Mouse (Mus musculus) limb, embryonic 11.5 days (tissue): ENCODE measurements around the gene Stk25. TPM values are rescaled to one million over a fixed set of nuclear protein-coding genes. Genes with fewer than 3 reads are reported as not detected.

Source experiments
- ATAC-seq: fragments of 200-750 bp; cut with Nextera tagmentation; 2 replicates; pipeline ENCODE4 v1.8.0; 2017; ENCODE audit warnings: low read depth; ENCODE audit not compliant: insufficient number of reproducible peaks, low FRiP score, low TSS enrichment
- DNase-seq: peaks from one replicate; pipeline ENCODE4 v3.0.0-alpha.2; 2015; ENCODE audit warnings: low spot score
- H3K27ac ChIP-seq: fragments of 300-500 bp; sonication (generic); replicated peaks from 2 replicates; pipeline ENCODE4 v1.5.1; 2014; ENCODE audit warnings: low read depth, mild to moderate bottlenecking, low read length
- H3K27me3 ChIP-seq: fragments of 300-500 bp; sonication (generic); 2 replicates; pipeline ENCODE4 v1.6.1; 2014; ENCODE audit warnings: mild to moderate bottlenecking, low read length, mixed read lengths; ENCODE audit not compliant: control insufficient read depth, insufficient read depth
- H3K36me3 ChIP-seq: fragments of 300-500 bp; sonication (generic); 2 replicates; pipeline ENCODE4 v1.6.1; 2014; ENCODE audit warnings: mild to moderate bottlenecking, low read length, moderate library complexity, mixed read lengths; ENCODE audit not compliant: control insufficient read depth, insufficient read depth
- H3K4me1 ChIP-seq: fragments of 300-500 bp; sonication (generic); 2 replicates; pipeline ENCODE4 v1.6.1; 2014; ENCODE audit warnings: low read length, mixed read lengths; ENCODE audit not compliant: control insufficient read depth, insufficient read depth
- H3K4me2 ChIP-seq: fragments of 300-500 bp; sonication (generic); 2 replicates; pipeline ENCODE4 v1.6.1; 2014; ENCODE audit warnings: low read depth, mild to moderate bottlenecking, moderate library complexity; ENCODE audit not compliant: severe bottlenecking
- H3K4me3 ChIP-seq: fragments of 300-500 bp; sonication (generic); 2 replicates; pipeline ENCODE4 v1.5.1; 2014; ENCODE audit warnings: low read depth, low read length
- H3K9ac ChIP-seq: fragments of 300-500 bp; sonication (generic); 2 replicates; pipeline ENCODE4 v1.6.1; 2014; ENCODE audit warnings: mild to moderate bottlenecking, low read length
- H3K9me3 ChIP-seq: fragments of 300-500 bp; sonication (generic); 2 replicates; pipeline ENCODE4 v1.6.1; 2016; ENCODE audit warnings: low read length; ENCODE audit not compliant: control insufficient read depth
- WGBS: fragments of 180-500 bp; shearing (Covaris S2); extraction: QIAGEN DNeasy Blood & Tissue Kit; methylation state at CpG from one replicate; pipeline ENCODE4 v1.1.7; 2014; 5-methylcytosine and 5-hydroxymethylcytosine counted together
- polyA plus RNA-seq: library from polyadenylated mRNA; unstranded; fragments of >200 nt; fragmentation: Nextera tagmentation; extraction: Ambion mirVana; gene quantifications from 2 replicates; pipeline ENCODE4 v1.2.1, GENCODE M21; 2014

The Stk25 gene
- polyA plus RNA-seq, 1 experiment from 2014 or later: 182 TPM

DNA sequence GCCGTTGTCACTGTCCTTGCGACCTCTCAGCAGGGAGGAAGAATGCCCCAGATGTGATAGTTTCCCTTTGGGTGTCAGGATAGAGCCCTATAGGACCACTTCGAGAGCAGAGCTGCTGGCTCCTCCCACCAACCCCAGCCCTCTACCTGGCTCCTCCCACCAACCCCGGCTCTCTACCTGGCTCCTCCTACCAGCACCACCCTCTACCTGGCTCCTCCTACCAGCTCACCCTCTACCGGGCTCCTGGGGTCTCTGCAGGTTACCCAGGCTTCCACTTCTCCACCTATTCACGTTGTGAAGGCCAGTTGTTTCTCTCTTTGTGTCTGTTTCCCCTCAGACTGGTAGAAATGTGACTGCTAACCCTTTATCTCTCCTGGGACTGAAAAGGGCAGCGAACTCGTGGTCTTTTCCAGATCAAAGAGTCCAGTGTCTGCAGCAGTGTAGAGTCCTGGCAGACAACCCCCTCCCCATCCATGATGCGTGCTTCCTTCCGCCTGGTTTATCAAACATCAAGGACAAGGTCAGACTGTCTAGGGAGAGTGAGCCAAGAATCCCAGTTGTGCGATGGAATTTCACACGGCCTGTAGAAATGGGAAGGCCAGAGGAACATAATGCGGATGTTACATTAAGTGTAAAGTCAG lies 9.4 kb upstream of the Stk25 start:
- DNase-seq (peak; percentile 41), ATAC-seq (0 out of 2 replicates have a peak, but pooled peaks have one; percentile 15)
- no peak overlapping the region for H3K4me2 ChIP-seq
- WGBS: 30% methylated on average over 13 of the region's 13 CpGs
- H3K9me3 ChIP-seq: no peaks in the 10 kb centered on the region
- H3K27me3 ChIP-seq: no peaks in the 10 kb centered on the region
- no peak overlapping the region for H3K4me3 ChIP-seq
- no peak overlapping the region for H3K27ac ChIP-seq
- H3K9ac ChIP-seq: no peak overlapping the region
- no peaks in the 10 kb centered on the region for H3K4me1 ChIP-seq
- no peaks in the 10 kb centered on the region for H3K36me3 ChIP-seq

DNA sequence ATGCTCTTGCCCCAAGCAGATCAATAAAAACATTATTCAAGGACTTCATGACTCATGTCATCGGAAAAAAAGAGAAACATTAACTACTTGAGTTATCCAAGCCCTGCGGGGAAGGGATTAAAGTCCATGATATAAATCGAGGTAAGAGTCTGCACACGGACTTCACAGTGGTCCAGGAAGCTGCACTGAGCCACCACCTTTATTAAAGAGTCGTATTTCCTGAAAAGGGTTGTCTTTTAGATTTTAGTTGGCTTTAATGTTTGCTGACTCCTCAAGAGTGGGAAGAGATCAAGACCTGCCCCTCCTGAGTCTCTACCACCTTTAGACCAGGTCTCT lies 1.5 kb downstream of the Stk25 start:
- H3K27me3 ChIP-seq: no peaks in the 10 kb centered on the region
- H3K9me3 ChIP-seq: no peaks in the 10 kb centered on the region
- WGBS: 70% methylated on average over 5 of the region's 5 CpGs
- H3K27ac ChIP-seq: no peak overlapping the region
- H3K36me3 ChIP-seq: no peaks in the 10 kb centered on the region
- DNase-seq: no peak
- no peak overlapping the region for H3K4me2 ChIP-seq
- no peak overlapping the region for H3K4me3 ChIP-seq
- ATAC-seq: no peak
- H3K9ac ChIP-seq: no peak overlapping the region
- H3K4me1 ChIP-seq: no peaks in the 10 kb centered on the region

- H3K4me1 ChIP-seq: no peaks in the 10 kb centered on the region
- H3K36me3 ChIP-seq: no peaks in the 10 kb centered on the region
- no peak for ATAC-seq
- H3K27ac ChIP-seq: no peak overlapping the region
- no peak overlapping the region for H3K4me3 ChIP-seq
- DNase-seq: no peak
- no peak overlapping the region for H3K4me2 ChIP-seq
- H3K9me3 ChIP-seq: no peaks in the 10 kb centered on the region
- H3K9ac ChIP-seq: no peak overlapping the region
- H3K27me3 ChIP-seq: no peaks in the 10 kb centered on the region
- 60% methylated on average over 7 of the region's 7 CpGs for WGBS
These were observed 2.0 kb downstream of the Stk25 start for GRCm38 (mm10) chr1:93656325-93657024.

GRCm38 (mm10) chr1:93654798-93655197 lies 3.7 kb downstream of the Stk25 start:
- Histone ChIP-seq H3K9me3 (no peaks in the 10 kb centered on the region), H3K9ac (no peak overlapping the region), H3K4me3 (no peak overlapping the region), H3K4me1 (no peaks in the 10 kb centered on the region), H3K27ac (no peak overlapping the region), H3K36me3 (no peaks in the 10 kb centered on the region), H3K4me2 (no peak overlapping the region), H3K27me3 (no peaks in the 10 kb centered on the region)
- ATAC-seq (no peak), DNase-seq (no peak)
- WGBS: 79% methylated on average over 2 of the region's 2 CpGs

- ATAC-seq (no peak), DNase-seq (no peak)
- H3K4me3 ChIP-seq: no peak overlapping the region
- H3K9me3 ChIP-seq: no peaks in the 10 kb centered on the region
- no peaks in the 10 kb centered on the region for H3K4me1 ChIP-seq
- WGBS: 48% methylated on average over 2 of the region's 2 CpGs
- H3K27ac ChIP-seq: no peak overlapping the region
- H3K9ac ChIP-seq: no peak overlapping the region
- H3K4me2 ChIP-seq: no peak overlapping the region
- no peaks in the 10 kb centered on the region for H3K36me3 ChIP-seq
- no peaks in the 10 kb centered on the region for H3K27me3 ChIP-seq
These were observed 4.2 kb downstream of the Stk25 start for GRCm38 (mm10) chr1:93654275-93654674.

DNA sequence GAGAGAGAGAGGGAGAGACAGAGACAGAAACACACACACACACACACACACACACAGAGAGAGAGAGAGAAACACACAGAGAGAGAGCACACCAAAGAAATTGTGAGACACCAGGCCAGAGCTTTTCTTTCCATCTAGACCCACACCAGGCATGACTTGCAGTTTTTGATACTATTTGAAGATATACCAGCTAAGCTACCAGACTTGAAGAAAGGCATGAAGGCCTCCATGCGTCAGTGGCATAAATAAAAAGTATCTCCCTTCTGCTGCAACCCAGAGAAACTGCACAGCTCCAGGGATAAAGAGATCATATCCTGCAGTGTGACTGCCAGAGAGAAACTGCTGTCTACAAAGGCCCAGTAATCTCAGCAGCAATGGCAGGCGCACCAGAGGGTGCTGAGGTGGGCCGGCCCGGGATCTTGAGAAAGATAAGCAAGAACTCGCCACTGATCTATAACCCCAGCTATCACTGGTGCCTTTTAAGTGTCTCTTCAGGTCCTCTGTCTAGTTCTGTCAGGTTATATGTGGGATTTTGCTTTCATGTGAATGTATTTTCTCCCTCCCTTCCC lies 8.8 kb downstream of the Stk25 start:
- no peaks in the 10 kb centered on the region for H3K4me1 ChIP-seq
- no peak overlapping the region for H3K4me2 ChIP-seq
- H3K9ac ChIP-seq: no peak overlapping the region
- DNase-seq: no peak
- H3K36me3 ChIP-seq: no peaks in the 10 kb centered on the region
- no peaks in the 10 kb centered on the region for H3K9me3 ChIP-seq
- WGBS: 84% methylated on average over 5 of the region's 5 CpGs
- H3K27ac ChIP-seq: no peak overlapping the region
- no peak for ATAC-seq
- no peak overlapping the region for H3K4me3 ChIP-seq
- no peaks in the 10 kb centered on the region for H3K27me3 ChIP-seq

- Histone ChIP-seq H3K27me3 (no peaks in the 10 kb centered on the region), H3K9ac (no peak overlapping the region), H3K36me3 (no peaks in the 10 kb centered on the region), H3K4me1 (no peaks in the 10 kb centered on the region), H3K9me3 (no peaks in the 10 kb centered on the region), H3K27ac (no peak overlapping the region), H3K4me3 (no peak overlapping the region), H3K4me2 (no peak overlapping the region)
- DNase-seq (no peak), ATAC-seq (no peak)
- WGBS: 82% methylated on average over 2 of the region's 2 CpGs
These were observed 15.8 kb downstream of the Stk25 start for GRCm38 (mm10) chr1:93642692-93643091.

- H3K4me1 ChIP-seq: no peaks in the 10 kb centered on the region
- H3K9ac ChIP-seq: no peak overlapping the region
- H3K27me3 ChIP-seq: no peaks in the 10 kb centered on the region
- no peaks in the 10 kb centered on the region for H3K36me3 ChIP-seq
- H3K4me2 ChIP-seq: no peak overlapping the region
- no peaks in the 10 kb centered on the region for H3K9me3 ChIP-seq
- DNase-seq: no peak
- no peak overlapping the region for H3K4me3 ChIP-seq
- no peak for ATAC-seq
- WGBS: 85% methylated on average over 2 of the region's 2 CpGs
- no peak overlapping the region for H3K27ac ChIP-seq
These were observed 16.5 kb downstream of the Stk25 start for GRCm38 (mm10) chr1:93641978-93642377.
